Mouse (Mus musculus) cerebellum, adult (tissue): ENCODE results near the gene Nr4a3.

Experiments
- ATAC-seq: cut with Nextera tagmentation; 2 replicates; pipeline ENCODE4 v1.9.2; 2017; ENCODE audit warnings: mild to moderate bottlenecking, moderate library complexity, mixed read lengths; ENCODE audit not compliant: insufficient number of reproducible peaks, low FRiP score, low TSS enrichment

Nr4a3 gene

DNA sequence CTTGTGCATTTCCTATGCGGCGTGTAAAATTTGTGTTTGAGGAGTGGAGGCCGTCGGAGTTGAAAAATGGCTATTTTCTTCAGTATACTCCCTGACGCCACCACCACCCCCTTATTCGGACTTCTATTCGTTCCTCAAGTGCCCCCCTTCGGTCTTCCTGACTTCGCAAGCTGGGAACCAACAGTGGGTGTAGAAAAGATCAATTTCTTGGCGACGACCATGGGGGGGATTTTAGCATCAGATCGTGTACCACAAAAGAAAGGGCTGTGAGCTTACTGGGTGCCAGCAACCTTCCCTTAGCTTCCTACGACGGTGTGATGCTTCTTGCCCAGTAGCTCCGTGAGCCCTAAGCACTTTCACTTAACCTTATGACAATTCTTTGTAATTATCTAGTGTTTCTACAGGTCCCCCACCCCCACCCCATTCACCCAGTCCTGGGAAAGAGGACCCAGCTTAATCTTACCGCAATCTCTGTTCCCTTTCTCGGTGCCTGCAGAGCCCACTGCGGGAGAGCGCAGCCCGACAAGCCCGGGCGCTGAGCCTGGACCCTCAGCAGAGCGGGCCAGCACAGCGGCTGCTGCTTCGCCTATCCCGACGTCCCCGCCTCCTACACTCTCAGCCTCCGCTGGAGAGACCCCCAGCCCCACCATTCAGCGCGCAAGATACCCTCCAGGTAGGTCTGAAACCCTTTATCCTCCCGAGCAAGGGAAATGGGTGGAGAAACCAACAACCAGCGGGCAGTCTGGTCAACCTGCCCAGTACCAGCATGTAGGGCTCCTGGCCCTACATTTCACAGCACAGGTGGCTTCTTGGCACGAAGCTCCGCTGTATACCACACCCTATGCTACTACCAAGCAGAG, 3.7 kb downstream of the Nr4a3 start:
- ATAC-seq = no peak

DNA sequence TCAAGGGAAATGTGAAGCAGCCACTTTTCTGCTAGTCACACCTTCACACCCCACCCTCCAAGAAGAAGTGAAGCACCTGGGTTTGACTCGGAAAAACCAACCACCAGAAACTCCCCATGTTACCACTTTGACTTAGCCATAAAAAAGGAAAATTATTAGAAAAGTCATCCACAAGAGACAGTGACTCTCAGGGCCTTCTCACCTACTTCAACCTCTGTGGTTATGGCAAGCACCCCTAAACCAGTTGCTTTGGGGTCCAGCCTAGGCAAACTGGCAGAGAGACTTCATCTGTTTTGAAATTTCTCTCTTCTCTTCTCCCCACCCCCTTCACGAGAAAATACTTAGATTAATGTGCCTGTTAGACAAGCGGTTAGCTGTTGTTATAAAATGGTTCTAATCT, 5.1 kb downstream of the Nr4a3 start:
- ATAC-seq = no peak

DNA sequence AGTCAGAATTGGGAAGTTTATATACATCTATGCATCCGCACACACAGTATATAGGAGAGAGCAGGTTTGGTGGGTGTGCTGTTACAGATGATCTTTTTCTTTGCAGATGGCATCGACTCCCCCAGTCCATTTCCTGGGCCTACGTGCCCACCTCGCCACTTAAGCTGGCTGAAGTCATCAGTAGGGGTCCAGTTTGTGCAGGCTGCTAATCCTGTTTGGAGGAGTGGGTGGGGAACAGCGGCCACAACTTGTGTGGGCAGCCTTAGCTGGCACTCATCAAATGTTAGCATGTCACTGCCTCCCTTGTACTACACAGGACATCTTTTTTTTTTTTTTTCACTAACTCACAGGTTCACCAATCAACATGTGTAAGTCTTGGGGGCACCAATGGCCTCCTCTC, 5.5 kb downstream of the Nr4a3 start:
- no peak for ATAC-seq

DNA sequence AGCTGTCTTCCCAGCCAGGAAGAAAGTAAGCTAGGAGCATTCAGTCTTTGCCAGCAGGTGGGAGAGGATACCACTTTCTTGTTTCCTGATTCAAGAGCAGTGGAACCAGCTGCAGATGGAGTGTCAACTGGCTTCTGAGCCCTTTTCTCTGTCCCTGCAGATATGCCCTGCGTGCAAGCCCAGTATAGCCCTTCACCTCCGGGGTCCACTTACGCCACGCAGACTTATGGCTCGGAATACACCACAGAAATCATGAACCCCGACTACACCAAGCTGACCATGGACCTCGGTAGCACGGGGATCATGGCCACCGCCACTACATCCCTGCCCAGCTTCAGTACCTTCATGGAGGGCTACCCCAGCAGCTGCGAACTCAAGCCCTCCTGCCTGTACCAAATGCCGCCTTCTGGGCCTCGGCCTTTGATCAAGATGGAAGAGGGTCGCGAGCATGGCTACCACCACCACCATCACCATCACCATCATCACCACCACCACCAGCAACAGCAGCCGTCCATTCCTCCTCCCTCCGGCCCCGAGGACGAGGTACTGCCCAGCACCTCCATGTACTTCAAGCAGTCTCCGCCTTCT, 6.2 kb downstream of the Nr4a3 start:
- ATAC-seq = no peak

DNA sequence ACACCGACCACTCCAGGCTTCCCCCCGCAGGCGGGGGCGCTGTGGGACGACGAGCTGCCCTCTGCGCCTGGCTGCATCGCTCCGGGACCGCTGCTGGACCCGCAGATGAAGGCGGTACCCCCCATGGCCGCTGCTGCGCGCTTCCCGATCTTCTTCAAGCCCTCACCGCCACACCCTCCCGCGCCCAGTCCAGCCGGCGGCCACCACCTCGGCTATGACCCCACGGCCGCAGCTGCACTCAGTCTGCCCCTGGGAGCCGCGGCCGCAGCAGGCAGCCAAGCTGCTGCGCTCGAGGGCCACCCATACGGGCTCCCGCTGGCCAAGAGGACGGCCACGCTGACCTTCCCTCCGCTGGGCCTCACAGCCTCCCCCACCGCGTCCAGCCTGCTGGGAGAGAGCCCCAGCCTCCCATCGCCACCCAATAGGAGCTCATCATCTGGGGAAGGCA, 6.7 kb downstream of the Nr4a3 start:
- no peak for ATAC-seq

DNA sequence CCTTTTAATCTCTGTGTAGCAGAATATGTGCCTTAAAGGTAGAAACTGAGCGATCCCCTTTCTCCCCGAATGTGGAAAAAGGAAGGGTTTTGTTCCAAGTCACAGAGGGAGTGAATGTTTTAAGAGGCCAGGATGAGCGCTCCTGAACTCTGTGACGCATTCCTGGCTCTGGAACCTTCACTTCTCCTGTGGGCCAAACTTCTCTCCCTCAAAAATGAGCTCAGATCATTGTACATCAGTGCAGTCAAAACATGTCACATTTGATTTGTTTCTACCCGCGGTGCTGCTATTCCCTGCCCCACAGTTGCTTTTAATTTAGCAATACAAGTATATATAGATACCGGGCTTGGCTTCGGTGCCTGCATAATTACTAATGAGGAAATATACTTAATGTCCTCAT, 16.8 kb downstream of the Nr4a3 start:
- no peak for ATAC-seq

DNA sequence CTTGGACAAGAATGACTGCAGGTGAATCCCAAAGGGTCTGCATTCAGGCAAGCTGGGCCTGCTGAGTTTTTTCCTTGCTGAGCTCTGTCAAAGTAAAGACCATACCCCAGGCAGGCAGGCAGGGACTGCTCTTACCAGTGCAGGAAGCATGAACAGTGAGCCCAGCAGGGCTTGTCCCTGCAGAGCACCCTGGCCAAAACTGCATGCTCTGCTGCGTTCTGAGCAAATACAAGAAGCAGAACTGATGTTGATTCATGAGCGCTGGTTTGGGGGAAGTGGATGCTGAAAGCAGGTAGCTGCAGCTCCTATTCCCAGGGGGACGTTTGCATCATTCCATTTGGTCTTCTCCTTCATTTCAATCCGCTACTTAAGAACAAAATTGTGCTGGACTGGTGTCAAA, 19.4 kb downstream of the Nr4a3 start:
- ATAC-seq = no peak

DNA sequence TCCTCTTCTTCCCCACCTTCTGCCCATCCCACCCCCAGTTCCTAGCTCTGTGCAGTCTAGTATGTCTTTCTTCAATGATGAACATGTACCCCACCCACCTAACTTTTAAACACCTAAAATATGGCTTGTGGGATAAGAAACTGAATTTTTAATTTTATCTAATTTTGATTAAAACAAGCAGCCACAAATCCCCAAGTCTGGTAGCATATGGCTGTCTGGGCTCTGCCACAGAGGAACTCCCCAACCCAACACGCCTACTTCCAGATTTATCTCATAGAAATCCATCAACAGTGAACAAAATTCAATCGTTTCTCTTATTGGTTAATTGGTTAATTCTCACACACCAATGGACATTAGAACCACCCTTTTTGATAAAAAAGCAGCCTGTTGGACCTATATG, 21.7 kb downstream of the Nr4a3 start:
- no peak for ATAC-seq

DNA sequence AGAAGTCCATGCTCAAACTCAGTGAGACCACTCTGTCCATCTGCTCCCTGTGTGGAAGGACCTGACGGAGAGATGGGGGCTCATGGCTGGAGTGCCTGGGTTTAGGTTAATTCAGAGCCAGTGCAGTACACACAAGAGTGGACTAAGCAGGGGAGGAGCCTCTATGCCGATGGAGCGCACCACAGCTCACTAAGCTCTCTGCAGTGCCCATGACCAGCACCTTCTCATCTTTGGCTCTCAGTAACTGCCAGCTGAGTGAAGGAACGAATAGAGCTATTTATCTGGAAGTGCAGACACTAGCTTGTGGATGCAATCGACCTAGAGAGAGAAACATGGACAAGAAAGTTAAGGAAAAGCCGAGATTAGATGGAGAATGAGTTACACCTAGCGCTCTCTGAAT, 24.2 kb downstream of the Nr4a3 start:
- no peak for ATAC-seq

DNA sequence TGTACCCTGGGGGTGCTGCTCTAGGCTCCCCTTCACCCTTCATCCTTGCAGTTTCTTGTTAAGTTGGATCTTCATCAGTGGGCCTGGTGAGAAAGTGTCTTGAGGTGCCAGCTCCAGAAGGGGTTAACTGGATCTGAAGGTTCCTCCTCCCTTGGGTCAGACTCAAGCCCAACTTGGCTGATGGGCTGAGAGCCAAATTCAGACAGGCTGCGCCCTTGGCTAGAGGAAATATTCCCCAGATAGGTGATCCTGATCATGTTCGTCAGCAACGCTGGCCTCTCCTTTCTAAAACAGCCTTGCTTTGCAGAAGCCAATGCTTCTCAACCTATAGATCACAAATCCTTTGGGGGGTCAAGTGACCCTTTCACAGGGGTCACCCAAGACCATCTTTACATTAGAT, 27.1 kb downstream of the Nr4a3 start:
- no peak for ATAC-seq

DNA sequence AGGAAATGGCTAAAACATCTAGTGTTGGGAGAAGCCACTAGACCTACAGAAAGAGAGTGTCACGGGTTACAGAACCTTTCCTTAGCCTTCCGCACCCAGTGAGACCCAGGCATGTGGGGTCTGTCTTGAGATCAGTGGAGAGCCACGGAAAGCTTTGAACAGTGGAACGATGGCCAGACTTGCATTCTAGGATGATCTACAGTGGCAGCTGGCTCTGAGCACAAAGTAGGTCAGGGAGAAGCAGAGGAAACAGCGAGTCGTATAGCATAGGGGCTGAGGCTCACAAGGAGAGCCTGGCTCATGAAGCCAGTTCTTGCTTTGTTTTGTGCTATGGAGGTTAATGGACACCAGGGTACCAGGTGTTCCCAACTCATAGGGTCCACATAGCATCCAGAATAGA, 28.4 kb downstream of the Nr4a3 start:
- ATAC-seq = no peak

DNA sequence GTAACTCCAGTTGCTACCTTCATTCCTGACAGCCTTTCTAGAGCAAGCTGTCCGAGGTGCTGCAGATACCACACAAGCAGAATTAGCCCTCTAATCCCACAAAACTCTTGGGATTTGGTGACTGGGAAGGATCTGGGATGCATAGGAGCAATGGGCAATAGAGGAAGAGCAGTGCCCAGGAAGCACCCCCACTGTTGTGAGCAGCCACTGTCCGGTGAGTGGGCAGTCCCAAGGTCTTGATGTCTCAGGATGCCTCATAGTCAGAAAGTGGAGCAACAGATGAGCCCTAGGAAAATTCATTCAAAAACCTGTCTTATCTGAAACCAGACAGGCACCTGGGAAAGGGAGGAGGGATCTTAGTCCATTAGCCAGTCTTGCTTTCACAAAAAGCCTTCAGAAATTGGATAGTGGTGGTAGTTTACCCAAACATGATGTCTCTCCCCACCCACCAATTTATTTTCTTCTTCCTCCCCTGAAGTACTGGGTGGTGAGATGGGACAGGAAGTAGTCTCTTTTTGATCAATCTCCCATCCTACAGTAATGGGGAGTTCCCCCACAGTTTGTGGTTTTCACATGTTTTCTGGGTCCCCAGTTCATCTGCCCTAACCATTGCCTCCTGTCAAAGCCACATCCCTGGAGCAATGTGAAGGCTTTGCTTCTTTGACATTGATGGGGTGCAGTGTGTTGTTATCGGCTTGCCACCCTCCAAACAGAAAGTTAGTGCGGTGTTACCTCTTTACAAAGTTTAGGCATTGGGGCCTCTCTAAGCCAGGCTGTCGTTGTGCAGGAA, 29.7 kb downstream of the Nr4a3 start:
- no peak for ATAC-seq

DNA sequence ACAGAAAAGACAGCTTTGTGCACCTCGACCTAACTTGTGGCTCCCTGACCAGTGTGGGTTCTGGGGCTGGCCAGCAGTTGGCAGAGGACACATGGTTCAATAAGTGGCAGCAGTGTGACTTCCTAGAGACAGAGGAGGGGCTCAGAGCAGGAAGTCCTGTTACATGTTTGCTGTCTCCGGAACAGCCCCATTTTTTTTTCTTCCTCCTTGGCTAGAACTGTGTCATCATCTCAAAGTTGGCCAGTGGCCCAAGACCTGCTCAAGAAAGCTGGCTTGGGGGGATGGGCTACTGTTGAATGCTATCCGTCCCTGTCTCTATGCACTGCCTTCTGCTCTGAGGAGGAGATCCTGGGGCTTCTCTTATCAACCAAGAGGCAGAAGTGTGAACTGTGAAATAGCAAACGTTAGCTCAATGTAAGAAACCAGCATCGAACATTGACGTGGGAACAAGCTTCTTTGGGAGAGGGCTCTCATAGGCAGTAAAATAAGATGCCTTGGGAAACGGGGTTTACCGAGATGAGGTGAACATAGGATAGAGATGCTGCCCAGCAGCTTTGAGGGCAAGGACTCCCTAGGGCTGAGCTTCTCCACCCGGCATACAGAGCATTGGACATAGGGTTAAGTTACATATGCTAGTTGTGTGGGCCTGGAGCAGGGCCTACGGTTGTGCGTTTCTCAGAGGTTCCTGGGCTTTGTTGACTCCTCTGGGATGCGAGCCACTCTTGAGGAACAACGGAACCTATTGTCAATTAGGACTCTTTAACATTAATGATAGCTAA, 31.9 kb downstream of the Nr4a3 start:
- no peak for ATAC-seq

DNA sequence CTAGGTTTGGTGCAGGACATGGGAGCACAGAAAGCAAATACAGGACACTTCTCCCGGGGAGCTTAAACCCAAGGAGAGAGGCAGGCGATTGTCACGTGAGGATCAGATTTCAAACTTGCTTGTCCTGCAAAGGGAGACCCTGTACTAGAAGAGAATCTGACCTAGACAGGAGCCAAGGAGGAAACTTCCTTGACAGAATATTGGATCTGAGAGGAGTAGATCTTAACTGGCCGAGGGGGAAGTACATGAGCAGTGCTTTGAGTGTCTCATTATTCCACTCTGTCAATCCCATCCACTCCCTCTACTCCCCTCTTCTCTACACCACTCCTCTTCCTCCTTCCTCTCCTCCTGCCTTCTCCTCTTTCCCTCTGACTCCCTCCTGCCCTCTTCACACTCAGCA, 33.3 kb downstream of the Nr4a3 start:
- no peak for ATAC-seq

DNA sequence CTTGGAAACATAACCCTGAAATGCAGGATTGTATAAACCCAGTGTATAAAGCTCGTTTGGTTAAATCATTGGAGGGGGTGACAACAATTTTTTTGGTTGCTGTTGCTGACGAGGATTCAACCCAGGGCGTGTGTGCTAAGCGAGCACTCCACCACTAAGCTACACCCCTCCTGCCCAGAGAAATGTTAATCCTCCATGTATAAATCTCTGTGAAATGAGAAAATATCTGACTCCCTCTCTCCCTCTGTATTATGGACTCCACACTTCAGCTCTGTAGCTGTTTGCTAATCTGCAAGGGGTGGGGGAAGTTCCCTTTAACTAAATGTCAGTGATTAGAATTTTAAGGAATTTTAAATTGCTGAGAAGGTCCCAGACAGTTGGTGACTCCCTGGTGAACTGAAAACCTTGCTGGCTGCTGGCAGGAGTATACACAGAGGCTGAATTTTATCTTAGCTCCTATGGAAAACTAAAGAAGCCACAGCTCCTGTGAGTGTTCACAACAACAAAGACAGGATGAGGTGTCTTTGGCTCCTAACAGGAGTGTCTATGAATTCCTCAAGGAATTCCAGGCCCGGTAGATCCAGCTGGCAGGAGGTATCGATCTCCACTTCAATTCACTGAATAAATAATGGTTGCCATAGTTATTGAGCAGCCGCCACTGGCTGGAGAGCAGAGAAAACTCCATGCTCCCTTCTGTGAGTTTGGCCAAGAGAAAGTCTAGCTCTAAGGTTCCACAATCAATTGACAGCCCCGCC, 34.5 kb downstream of the Nr4a3 start:
- no peak for ATAC-seq

DNA sequence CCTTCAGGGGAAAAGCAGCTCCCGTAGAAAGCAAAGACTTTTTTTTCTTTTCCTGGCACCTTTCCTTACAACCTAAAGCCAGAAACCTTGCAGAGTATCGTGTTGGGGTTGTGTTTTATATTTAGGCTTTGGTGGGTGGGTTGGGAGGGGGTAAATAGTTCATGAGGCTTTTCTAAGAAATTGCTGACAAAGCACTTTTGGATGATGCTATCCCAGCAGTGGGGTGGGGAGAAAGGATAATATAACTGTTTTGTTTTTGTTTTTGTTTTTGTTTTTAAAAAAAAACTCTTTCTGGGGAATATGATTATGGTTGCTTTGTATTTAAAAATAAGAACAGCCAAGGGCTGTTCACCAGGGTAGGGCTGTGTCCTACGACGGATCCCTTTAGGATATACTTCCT, 38.5 kb downstream of the Nr4a3 start:
- ATAC-seq = no peak

DNA sequence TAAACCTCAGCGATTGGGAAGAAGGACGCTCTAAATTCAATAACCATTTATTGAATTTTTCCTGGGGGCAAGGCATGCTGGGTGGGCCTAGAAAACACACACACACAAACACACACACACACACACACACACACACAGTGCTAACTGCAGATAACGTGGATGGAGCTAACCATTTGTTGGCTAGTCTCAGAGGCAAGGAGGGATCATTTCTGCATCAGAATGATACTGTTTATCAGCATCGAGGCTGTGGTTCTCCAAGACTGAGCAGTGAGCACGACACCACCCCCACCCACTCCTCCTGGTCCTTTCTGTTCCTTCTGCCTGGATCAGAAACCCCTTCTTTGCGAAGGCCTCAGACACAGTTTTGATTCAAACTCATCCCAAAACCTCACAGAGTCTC, 41.7 kb downstream of the Nr4a3 start:
- no peak for ATAC-seq

DNA sequence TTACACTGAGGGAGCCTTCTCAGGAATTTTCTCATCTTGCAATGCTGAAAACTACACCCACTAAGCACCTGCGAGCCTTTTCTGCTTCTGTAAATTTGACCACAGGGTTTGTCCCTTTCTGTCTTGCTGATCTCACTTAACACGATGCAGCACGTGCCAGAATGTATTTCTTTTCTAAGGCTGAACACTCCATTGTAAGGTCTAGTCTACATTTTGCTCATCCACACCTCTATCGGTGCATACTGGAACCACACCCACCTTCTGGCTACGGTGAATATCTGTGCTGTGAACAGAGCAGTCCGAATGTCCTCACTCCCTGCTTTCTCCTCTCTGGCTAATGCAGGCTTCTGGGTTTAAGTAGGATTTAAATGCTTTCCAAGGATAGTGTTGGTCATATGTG, 42.5 kb downstream of the Nr4a3 start:
- ATAC-seq = no peak

DNA sequence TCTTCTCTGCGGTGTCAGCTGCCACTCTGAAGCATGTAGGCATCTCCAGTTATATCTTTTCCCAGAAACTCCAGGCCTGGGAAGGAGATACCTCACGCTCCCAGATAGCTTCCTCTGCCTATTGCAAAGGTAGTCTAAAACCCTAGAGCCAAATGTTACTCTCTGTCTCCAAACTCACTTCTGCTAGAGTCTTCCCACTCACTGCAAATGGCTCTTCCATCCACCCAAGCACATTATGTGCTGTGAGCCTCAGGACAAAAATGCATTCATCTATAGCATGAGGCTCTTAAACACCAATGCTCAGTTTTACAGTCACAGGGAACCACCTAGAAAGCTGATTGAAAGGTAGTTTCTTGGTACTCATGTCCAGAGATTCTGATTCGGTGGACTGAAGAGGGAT, 48.3 kb downstream of the Nr4a3 start:
- ATAC-seq = no peak

DNA sequence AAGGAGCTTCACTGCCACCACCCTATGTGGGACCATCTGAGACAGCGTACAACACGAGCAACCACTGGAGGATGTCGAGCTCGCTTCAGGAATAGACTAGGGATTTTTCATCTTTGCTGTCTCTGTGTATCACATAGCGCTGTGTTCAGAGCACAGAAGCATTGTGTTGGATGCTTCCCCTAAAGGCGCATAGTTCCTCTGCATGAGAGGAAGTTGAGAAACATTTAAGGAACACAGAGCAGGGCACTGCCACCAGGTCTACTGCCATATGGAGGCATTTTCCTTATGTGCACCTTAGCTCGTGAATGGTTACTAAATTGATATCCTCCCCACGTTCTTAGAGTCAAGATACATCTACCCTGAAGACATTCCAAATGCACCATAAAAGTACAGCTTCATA, 55.3 kb downstream of the Nr4a3 start:
- ATAC-seq = no peak
